Mouse (Mus musculus) CH12.LX (cell line): Measurements from ENCODE around the gene Cebpe.

Experiments
- CTCF ChIP-seq, 2 experiments: IDR thresholded peaks in 1 of 2; conservative IDR thresholded peaks in 1 of 2; 2 replicates each; pipeline ENCODE4 v1.5.1; 2011 to 2012; ENCODE audit warnings: low read depth in 2 of 2, low read length in 2 of 2, improper control_type of control experiment in 1 of 2, inconsistent platforms in 1 of 2, mild to moderate bottlenecking in 1 of 2, moderate library complexity in 1 of 2
- KAT2A ChIP-seq: IDR thresholded peaks from 2 replicates; pipeline ENCODE4 v1.6.1; 2012; ENCODE audit warnings: low read length, improper control_type of control experiment, inconsistent platforms; ENCODE audit not compliant: insufficient replicate concordance
- MEF2A ChIP-seq: IDR thresholded peaks from 2 replicates; pipeline ENCODE4 v1.6.1; 2014; ENCODE audit warnings: low read depth, mild to moderate bottlenecking, inconsistent platforms, low read length, improper control_type of control experiment, borderline replicate concordance
- NELFE ChIP-seq: IDR thresholded peaks from 2 replicates; pipeline ENCODE4 v1.6.1; 2011; ENCODE audit warnings: low read depth, low read length, improper control_type of control experiment
- POLR2A ChIP-seq: IDR thresholded peaks from 2 replicates; pipeline ENCODE4 v1.6.1; 2011; ENCODE audit warnings: low read depth, mild to moderate bottlenecking, improper control_type of control experiment, low read length

DNA sequence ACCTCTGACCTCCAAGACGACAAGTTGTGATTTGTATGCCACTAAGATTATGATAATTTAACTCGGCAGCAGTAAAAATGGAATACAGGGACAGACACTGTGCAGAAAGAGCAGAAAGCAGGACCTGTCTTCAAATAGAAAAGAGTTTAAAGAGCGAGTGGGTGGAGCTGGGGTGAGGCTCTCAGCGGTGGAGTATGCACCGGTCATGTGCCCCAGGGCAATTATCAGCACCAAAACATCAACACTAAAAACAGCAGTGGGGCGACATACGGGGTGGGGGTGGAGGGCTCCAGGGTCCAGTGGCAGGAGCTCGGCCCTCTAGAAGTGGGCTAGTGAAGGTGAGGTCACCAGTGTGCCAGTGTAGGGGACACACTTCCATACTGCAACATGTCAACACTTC lies 32.5 kb upstream of the Cebpe start:
- TF ChIP-seq CTCF (conservative IDR thresholded peaks at IDR 0.05 in 1 of 2, IDR thresholded peaks at IDR 0.05 in 1 of 2; ENCODE audit: low read depth in 2 of 2, low read length in 2 of 2) (no peak), KAT2A (no peak), POLR2A (no peak), NELFE (no peak), MEF2A (no peak)
